Mouse (Mus musculus): Measurements from ENCODE around the gene Sfrp2.

DNA sequence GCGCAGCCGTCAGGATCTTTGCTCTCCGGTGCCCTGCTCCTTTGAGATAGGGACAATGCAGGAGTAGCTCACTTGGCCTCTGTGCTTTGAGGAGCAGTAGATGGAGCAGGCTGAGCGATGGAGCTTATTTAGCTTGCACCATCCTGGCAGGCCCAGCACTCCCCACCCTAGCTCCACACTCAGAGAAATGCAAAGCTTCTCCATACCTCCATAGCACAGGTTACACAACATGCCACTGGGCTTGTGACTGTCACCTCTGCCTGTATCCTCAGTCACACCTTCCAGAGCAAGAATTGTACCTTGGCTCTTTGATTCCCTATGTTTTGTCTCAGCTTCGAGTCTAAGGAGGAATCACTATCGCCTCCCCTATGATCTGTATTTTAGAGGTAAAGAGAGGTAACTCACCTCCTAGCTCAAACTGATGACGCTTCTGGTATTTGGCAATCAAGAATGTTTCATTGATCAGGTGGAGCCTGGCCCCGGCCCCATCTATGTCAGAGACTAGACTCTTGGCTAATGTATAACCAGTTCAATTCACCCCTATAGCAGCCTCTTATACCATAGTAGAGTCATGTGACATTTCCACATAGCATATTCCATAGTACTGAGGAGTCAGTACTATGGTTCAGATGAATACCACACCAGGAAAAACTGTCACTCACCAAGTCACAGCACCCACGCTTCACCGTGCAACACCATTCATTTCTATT lies 5.2 kb downstream of the Sfrp2 start:
- TF ChIP-seq CTCF (IDR thresholded peaks at IDR 0.05; ENCODE audit: borderline replicate concordance, control insufficient read depth, extremely low read depth, insufficient read depth, low read length, poor library complexity): no peak
- no peak for TF ChIP-seq POLR2A (IDR thresholded peaks at IDR 0.05; ENCODE audit: control insufficient read depth, extremely low read depth, insufficient read depth, low read length, poor library complexity)
